Mouse (Mus musculus) C2C12 (cell line): ENCODE measurements around the gene 1700024G13Rik.

Experiments
- CTCF ChIP-seq: IDR thresholded peaks from one replicate; pipeline ENCODE4 v1.5.1; 2011; ENCODE audit not compliant: control insufficient read depth, insufficient read depth, insufficient read length
- MAX ChIP-seq: IDR thresholded peaks from one replicate; pipeline ENCODE4 v1.6.1; 2011; ENCODE audit warnings: mild to moderate bottlenecking, control low read depth
- MYOD1 ChIP-seq: IDR thresholded peaks from one replicate; pipeline ENCODE4 v1.6.1; 2011; ENCODE audit warnings: low read depth; ENCODE audit not compliant: control insufficient read depth, insufficient read length
- MYOG ChIP-seq: IDR thresholded peaks from one replicate; pipeline ENCODE4 v1.6.1; 2011; ENCODE audit not compliant: control insufficient read depth, insufficient read length; ENCODE audit errors: extremely low read depth
- USF1 ChIP-seq: IDR thresholded peaks from one replicate; pipeline ENCODE4 v1.6.1; 2011; ENCODE audit warnings: low read depth, mild to moderate bottlenecking, control low read depth, moderate library complexity

- TF ChIP-seq USF1: no peak
- TF ChIP-seq MAX: no peak
- TF ChIP-seq CTCF: no peak
- TF ChIP-seq MYOG: no peak
- TF ChIP-seq MYOD1: no peak
Measured at GRCm38 (mm10) chr14:32379395-32380098, 8.6 kb downstream of the 1700024G13Rik start.
